Mouse (Mus musculus): ENCODE data around the gene Mpc1.
A peak's percentile ranks its signal among the peaks of the same experiment; 100 is the strongest.

Mpc1 gene

GRCm38 (mm10) chr17:8282821-8283525, at the start of gene Mpc1:
TSS of gene Mpc1 (plus strand) at chr17:8282904.
- DNase-seq (ENCODE audit: low read depth, low spot score) = peak; percentile 88

- no peak for DNase-seq (ENCODE audit: low read depth, low spot score)
These were observed 49.0 kb upstream of the Mpc1 start for GRCm38 (mm10) chr17:8233618-8234214.

GRCm38 (mm10) chr17:8234537-8234936, 48.2 kb upstream of the Mpc1 start:
- DNase-seq (ENCODE audit: low read depth, low spot score) = no peak

GRCm38 (mm10) chr17:8235743-8236142, 47.0 kb upstream of the Mpc1 start, which contains the start of gene Ccr6:
TSS of gene Ccr6 (plus strand) at chr17:8236043.
- DNase-seq (ENCODE audit: low read depth, low spot score) = no peak

GRCm38 (mm10) chr17:8238012-8238710, 44.5 kb upstream of the Mpc1 start:
- DNase-seq (ENCODE audit: low read depth, low spot score) = no peak

GRCm38 (mm10) chr17:8239561-8239960, 43.1 kb upstream of the Mpc1 start:
- no peak for DNase-seq (ENCODE audit: low read depth, low spot score)

GRCm38 (mm10) chr17:8240517-8240916, 42.2 kb upstream of the Mpc1 start:
- DNase-seq (ENCODE audit: low read depth, low spot score) = no peak

- DNase-seq (ENCODE audit: low read depth, low spot score) = no peak
These were observed 41.1 kb upstream of the Mpc1 start for GRCm38 (mm10) chr17:8241645-8242044.

GRCm38 (mm10) chr17:8242186-8242585, 40.5 kb upstream of the Mpc1 start:
- DNase-seq (ENCODE audit: low read depth, low spot score) = no peak

- DNase-seq (ENCODE audit: low read depth, low spot score) = no peak
These were observed 38.6 kb upstream of the Mpc1 start for GRCm38 (mm10) chr17:8244124-8244523.

- no peak for DNase-seq (ENCODE audit: low read depth, low spot score)
These were observed 36.5 kb upstream of the Mpc1 start for GRCm38 (mm10) chr17:8246102-8246754.

GRCm38 (mm10) chr17:8251704-8252103, 31.0 kb upstream of the Mpc1 start:
- DNase-seq (ENCODE audit: low read depth, low spot score) = peak; percentile 58

GRCm38 (mm10) chr17:8254268-8254667, 28.4 kb upstream of the Mpc1 start:
- no peak for DNase-seq (ENCODE audit: low read depth, low spot score)

GRCm38 (mm10) chr17:8254914-8255313, 27.8 kb upstream of the Mpc1 start:
- no peak for DNase-seq (ENCODE audit: low read depth, low spot score)

- DNase-seq (ENCODE audit: low read depth, low spot score) = no peak
These were observed 27.1 kb upstream of the Mpc1 start for GRCm38 (mm10) chr17:8255583-8255982.

- DNase-seq (ENCODE audit: low read depth, low spot score) = no peak
These were observed 25.7 kb upstream of the Mpc1 start for GRCm38 (mm10) chr17:8256982-8257381.

- DNase-seq (ENCODE audit: low read depth, low spot score) = peak; percentile 56
These were observed 18.1 kb upstream of the Mpc1 start for GRCm38 (mm10) chr17:8264638-8265037.

- no peak for DNase-seq (ENCODE audit: low read depth, low spot score)
These were observed 10.5 kb upstream of the Mpc1 start for GRCm38 (mm10) chr17:8272054-8272749.

GRCm38 (mm10) chr17:8272951-8273350, 9.8 kb upstream of the Mpc1 start:
- no peak for DNase-seq (ENCODE audit: low read depth, low spot score)

GRCm38 (mm10) chr17:8276071-8276470, 6.6 kb upstream of the Mpc1 start:
- no peak for DNase-seq (ENCODE audit: low read depth, low spot score)

- no peak for DNase-seq (ENCODE audit: low read depth, low spot score)
These were observed 6.0 kb upstream of the Mpc1 start for GRCm38 (mm10) chr17:8276680-8277079.

GRCm38 (mm10) chr17:8277266-8277665, 5.4 kb upstream of the Mpc1 start:
- no peak for DNase-seq (ENCODE audit: low read depth, low spot score)

Measured in CD4-positive helper T cell, adult 2 months (primary cell).